Mouse (Mus musculus) megakaryocyte, embryonic 14.5 days (primary cell): ENCODE data around the gene Xylt1.

Experiments used
- FLI1 ChIP-seq: IDR thresholded peaks from 2 replicates; pipeline ENCODE4 v1.6.1; 2012; ENCODE audit warnings: low read length, inconsistent platforms, mixed read lengths
- GATA1 ChIP-seq: IDR thresholded peaks from 3 replicates; pipeline ENCODE4 v1.6.1; 2012; ENCODE audit warnings: mixed read lengths, low read length, inconsistent platforms, borderline replicate concordance

DNA sequence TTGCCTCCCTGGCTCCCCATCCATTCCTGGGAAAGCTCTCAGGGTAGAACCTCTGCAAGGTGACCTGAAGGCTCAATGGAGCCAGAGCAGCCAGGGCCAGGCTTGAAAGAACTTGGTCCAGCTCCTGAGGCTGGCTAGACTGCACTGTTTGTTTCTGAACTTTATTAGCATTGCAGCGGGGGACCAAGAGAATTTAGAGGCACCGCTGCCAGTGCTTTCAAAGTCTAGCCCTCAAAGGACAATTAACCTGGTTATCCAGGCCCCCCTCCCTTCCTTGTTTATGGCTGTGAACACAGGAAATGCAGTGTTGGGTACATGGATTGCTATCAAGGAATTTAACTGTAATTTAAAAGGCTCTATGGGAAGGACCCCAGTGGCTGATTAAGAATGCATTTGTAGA is 177.4 kb downstream of the Xylt1 start:
- TF ChIP-seq FLI1 (no peak), GATA1 (no peak)
